Mouse (Mus musculus) ES-Bruce4 (cell line): Measurements from ENCODE around the gene Olfr110. TPM values are rescaled to one million over a fixed set of nuclear protein-coding genes. Genes with fewer than 3 reads are reported as not detected.
"Not testable (repeated sequence)": the region's sequence is repeated elsewhere in the genome, so short reads cannot be mapped to it uniquely, and the experiment has no call there.

Experiments used
- H3K27ac ChIP-seq: 2 replicates; pipeline ENCODE4 v1.5.1; 2012; ENCODE audit warnings: low read length, inconsistent platforms; ENCODE audit not compliant: insufficient read depth
- H3K27me3 ChIP-seq: 2 replicates; pipeline ENCODE4 v1.6.1; 2012; ENCODE audit warnings: mild to moderate bottlenecking, low read length, inconsistent platforms; ENCODE audit not compliant: control insufficient read depth, poor library complexity, insufficient read depth, severe bottlenecking
- H3K36me3 ChIP-seq: 2 replicates; pipeline ENCODE4 v1.6.1; 2012; ENCODE audit warnings: inconsistent platforms, mild to moderate bottlenecking, low read length, moderate library complexity; ENCODE audit not compliant: control insufficient read depth, poor library complexity, insufficient read depth, severe bottlenecking
- H3K4me1 ChIP-seq: one replicate; pipeline ENCODE4 v1.8.1; 2011; ENCODE audit warnings: low read length; ENCODE audit not compliant: control insufficient read depth, insufficient read depth
- H3K4me3 ChIP-seq: 2 replicates; pipeline ENCODE4 v1.5.1; 2011; ENCODE audit warnings: low read depth, mild to moderate bottlenecking, low read length
- H3K9ac ChIP-seq: 2 replicates; pipeline ENCODE4 v1.6.1; 2012; ENCODE audit warnings: low read depth, mild to moderate bottlenecking, inconsistent platforms; ENCODE audit not compliant: poor library complexity, severe bottlenecking
- H3K9me3 ChIP-seq: replicated peaks from 2 replicates; pipeline ENCODE4 v1.6.1; 2012; ENCODE audit warnings: mild to moderate bottlenecking, low read length, inconsistent platforms; ENCODE audit not compliant: control insufficient read depth, poor library complexity, insufficient read depth, severe bottlenecking
- CTCF ChIP-seq: IDR thresholded peaks from one replicate; pipeline ENCODE4 v1.8.1; 2011; ENCODE audit warnings: low read depth, low read length
- EP300 ChIP-seq: IDR thresholded peaks from 2 replicates; pipeline ENCODE4 v1.6.1; 2011; ENCODE audit warnings: low read depth, low read length; ENCODE audit not compliant: insufficient read depth
- POLR2A ChIP-seq: IDR thresholded peaks from one replicate; pipeline ENCODE4 v1.8.1; 2011; ENCODE audit warnings: low read length; ENCODE audit not compliant: insufficient read depth
- polyA plus RNA-seq: library from polyadenylated mRNA; stranded (reverse); fragments of >200 nt; gene quantifications from 2 replicates; pipeline ENCODE4 v1.2.4, GENCODE M21; 2011; ENCODE audit warnings: low read depth; ENCODE audit not compliant: missing spikeins, insufficient read depth, insufficient read length

The Olfr110 gene
- not detected in 2 replicates for polyA plus RNA-seq

DNA sequence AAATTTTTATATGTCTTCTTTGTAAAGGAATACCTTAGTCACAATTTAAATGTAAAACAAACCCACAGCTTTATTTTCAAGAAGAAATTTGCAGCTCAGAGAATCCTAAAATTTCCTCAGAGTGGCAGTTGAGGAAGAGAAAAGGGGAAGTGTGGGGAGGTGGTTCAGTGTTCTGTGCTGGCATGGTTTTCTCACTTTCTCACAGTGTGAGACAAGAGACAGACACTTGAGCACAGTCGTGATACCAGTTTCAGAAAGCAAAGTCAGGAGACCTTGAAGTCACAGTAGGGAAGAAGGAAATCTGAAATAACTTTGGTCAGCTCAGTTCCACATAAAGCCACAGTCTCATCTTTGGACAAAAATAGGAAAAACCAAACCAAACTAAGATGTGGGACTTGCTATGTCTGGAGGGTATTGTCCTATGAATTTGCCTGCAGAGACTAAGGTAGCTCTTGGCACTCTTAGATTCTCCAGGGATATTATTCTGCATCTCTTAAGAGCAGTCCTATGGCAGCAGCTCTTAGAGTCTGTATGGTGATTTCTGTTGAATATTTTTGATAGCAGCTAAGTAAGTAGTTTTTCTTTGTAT lies at the start of gene Olfr110:
TSS of gene Olfr110 (plus strand) at position 539 of the 589 bp plus-strand sequence.
- Histone ChIP-seq H3K27ac (no peak within 1 kb of the TSS), H3K36me3 (no peaks in the 10 kb centered on the region), H3K4me3 (no peak within 1 kb of the TSS), H3K9ac (no peak within 1 kb of the TSS), H3K27me3 (no peaks in the 10 kb centered on the region), H3K9me3 (no peaks in the 10 kb centered on the region), H3K4me1 (no peaks in the 10 kb centered on the region)
- TF ChIP-seq POLR2A (no peak), EP300 (no peak), CTCF (no peak)

DNA sequence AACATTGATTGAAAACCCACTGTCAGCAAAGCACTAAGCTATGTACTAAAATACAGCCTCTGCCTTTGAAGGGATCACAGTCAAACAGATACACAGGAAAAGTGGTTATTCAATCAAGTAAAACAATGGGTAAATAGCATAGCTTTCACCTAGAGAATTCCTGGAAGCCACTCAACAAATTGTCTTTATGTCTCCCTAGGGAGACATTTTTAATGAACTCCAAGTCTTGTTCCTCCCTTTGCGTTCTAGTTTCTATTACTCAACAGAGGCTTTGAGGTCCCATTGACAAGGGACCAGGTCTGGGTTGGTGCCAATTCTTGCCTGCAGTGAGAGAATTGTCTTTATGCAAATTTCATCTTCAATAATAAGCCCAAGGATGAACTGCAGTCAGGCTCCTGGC lies 47.1 kb upstream of the Olfr110 start, which contains the start of gene Olfr108:
TSS of gene Olfr108 (plus strand) at position 301 of the 400 bp plus-strand sequence.
- no peaks in the 10 kb centered on the region for H3K4me1 ChIP-seq
- TF ChIP-seq EP300, result no peak
- no peak for TF ChIP-seq POLR2A
- TF ChIP-seq CTCF, result no peak
- no peaks in the 10 kb centered on the region for H3K9me3 ChIP-seq
- no peaks in the 10 kb centered on the region for H3K36me3 ChIP-seq
- no peak within 1 kb of the TSS for H3K4me3 ChIP-seq
- H3K27ac ChIP-seq, result no peak within 1 kb of the TSS
- H3K27me3 ChIP-seq, result no peaks in the 10 kb centered on the region
- H3K9ac ChIP-seq, result no peak within 1 kb of the TSS

GRCm38 (mm10) chr17:37458616-37459015 lies 33.7 kb upstream of the Olfr110 start, which contains the start of gene Olfr109:
Gene Olfr109 (plus strand): TSS chr17:37458916.
- H3K9me3 ChIP-seq, result no peaks in the 10 kb centered on the region
- no peak within 1 kb of the TSS for H3K4me3 ChIP-seq
- H3K27ac ChIP-seq, result no peak within 1 kb of the TSS
- no peaks in the 10 kb centered on the region for H3K36me3 ChIP-seq
- H3K27me3 ChIP-seq, result no peaks in the 10 kb centered on the region; the same call in 1 of the 2 replicates
- no peak for TF ChIP-seq CTCF
- TF ChIP-seq EP300, result no peak
- TF ChIP-seq POLR2A, result no peak
- no peak within 1 kb of the TSS for H3K9ac ChIP-seq
- no peaks in the 10 kb centered on the region for H3K4me1 ChIP-seq

DNA sequence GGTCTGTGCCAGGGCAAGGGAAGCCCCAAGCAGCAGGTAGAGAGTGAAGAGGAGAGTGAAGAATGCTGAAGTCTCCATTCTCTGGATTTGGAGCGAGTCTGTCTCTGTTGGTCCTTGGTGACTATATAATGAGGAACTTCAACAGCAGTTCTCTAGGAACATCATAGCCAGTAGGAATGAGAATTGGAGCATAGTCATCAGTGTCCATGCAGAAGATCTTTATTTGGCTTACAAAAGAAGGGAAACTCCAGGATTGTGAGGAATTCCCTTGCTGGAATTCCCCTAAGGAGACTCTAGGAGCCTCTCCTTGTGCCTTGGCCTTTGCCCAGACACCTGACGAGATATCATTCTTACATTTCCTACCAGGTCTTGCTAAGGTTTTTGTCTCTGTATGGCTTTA lies 8.8 kb upstream of the Olfr110 start, which contains the start of gene H2-M2:
TSS of gene H2-M2 (minus strand) at position 101 of the 400 bp plus-strand sequence.
- Histone ChIP-seq H3K4me3 (no peak within 1 kb of the TSS), H3K4me1 (no peaks in the 10 kb centered on the region), H3K9me3 (no peaks in the 10 kb centered on the region), H3K27ac (no peak within 1 kb of the TSS), H3K27me3 (no peaks in the 10 kb centered on the region), H3K9ac (no peak within 1 kb of the TSS), H3K36me3 (no peaks in the 10 kb centered on the region)
- no peak for TF ChIP-seq CTCF
- TF ChIP-seq POLR2A, result no peak
- no peak for TF ChIP-seq EP300

DNA sequence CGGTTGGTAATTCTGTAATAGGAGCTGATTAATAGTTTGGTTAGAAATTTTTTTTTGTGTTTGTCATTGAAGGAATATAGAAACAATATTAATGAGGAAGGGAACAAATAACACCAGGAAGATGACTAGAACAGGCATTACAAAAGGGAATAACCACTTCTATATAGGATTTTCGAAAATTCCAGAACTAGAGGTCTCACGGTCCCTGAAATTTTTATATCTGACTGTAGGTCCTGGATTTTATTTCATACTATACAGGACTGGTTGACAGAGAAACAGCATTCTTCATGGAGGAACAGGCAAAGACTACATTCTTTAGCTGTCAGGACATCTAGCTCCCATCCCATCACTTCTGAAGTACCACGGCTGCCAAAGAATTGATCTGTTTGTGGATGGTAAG lies 15.5 kb downstream of the Olfr110 start, which contains the start of gene Olfr111:
TSS of gene Olfr111 (plus strand) at position 301 of the 400 bp plus-strand sequence.
- H3K27ac ChIP-seq, result no peak within 1 kb of the TSS
- H3K9me3 ChIP-seq, result no peaks in the 10 kb centered on the region
- no peak within 1 kb of the TSS for H3K4me3 ChIP-seq
- H3K4me1 ChIP-seq, result no peaks in the 10 kb centered on the region
- no peak within 1 kb of the TSS for H3K9ac ChIP-seq
- no peaks in the 10 kb centered on the region for H3K36me3 ChIP-seq
- TF ChIP-seq POLR2A, result no peak
- no peak for TF ChIP-seq CTCF
- TF ChIP-seq EP300, result no peak
- no peaks in the 10 kb centered on the region for H3K27me3 ChIP-seq

DNA sequence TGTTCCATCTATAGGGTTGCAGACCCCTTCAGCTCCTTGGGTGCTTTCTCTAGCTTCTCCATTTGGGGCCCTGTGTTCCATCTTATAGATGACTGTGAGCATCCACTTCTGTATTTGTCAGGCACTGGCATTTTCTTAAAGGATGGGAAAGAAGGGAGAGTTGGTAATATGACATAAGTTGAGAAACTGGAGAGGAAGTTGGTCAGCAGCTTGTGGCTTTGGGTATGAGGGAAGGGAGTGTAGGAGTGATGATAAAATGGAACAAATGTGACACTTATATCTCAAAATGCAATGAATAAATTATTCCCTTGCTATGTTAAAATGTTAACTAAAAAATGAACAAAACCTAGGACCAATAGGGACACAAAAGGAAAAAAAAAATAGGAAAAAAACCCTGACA lies 32.3 kb downstream of the Olfr110 start:
- H3K4me3 ChIP-seq, H3K27ac ChIP-seq, H3K9ac ChIP-seq, H3K4me1 ChIP-seq, H3K36me3 ChIP-seq, H3K27me3 ChIP-seq, H3K9me3 ChIP-seq: not testable (repeated sequence)

DNA sequence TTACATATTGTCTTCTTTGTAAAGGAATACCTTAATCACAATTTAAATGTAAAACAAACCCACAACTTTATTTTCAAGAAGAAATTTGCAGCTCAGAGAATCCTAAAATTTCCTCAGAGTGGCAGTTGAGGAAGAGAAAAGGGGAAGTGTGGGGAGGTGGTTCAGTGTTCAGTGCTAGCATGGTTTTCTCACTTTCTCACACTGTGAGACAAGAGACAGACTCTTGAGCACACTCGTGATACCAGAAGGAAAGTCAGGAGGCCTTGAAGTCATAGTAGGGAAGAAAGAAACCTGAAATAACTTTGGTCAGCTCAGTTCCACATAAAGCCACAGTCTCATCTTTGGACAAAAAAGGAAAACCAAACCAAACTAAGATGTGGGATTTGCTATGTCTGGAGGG lies 33.2 kb downstream of the Olfr110 start:
- H3K4me1 ChIP-seq, H3K27me3 ChIP-seq, H3K4me3 ChIP-seq, H3K9me3 ChIP-seq, H3K27ac ChIP-seq, H3K9ac ChIP-seq, H3K36me3 ChIP-seq: not testable (repeated sequence)
